Mouse (Mus musculus) layer of hippocampus, adult 18-20 months (tissue): ENCODE results near the gene Vmn1r184. TPM values are rescaled to one million over a fixed set of nuclear protein-coding genes. Genes with fewer than 3 reads are reported as not detected.
"Not testable (repeated sequence)": the region's sequence is repeated elsewhere in the genome, so short reads cannot be mapped to it uniquely, and the experiment has no call there.

Source experiments
- DNase-seq, 2 experiments: peaks; one replicate each; pipeline ENCODE4 v3.0.0; 2022; ENCODE audit warnings: low spot score in 2 of 2
- long read RNA-seq: library from polyadenylated mRNA; stranded (forward); transcript quantifications from one replicate; pipeline ENCODE4 v2.0.0, GENCODE M21; 2021
- total RNA-seq, 2 experiments: library from RNA; stranded (reverse); gene quantifications; 2 replicates each; pipeline ENCODE4 v1.2.3; 2021

Gene Vmn1r184
- not detected for total RNA-seq
- long read RNA-seq, result 0 reads

DNA sequence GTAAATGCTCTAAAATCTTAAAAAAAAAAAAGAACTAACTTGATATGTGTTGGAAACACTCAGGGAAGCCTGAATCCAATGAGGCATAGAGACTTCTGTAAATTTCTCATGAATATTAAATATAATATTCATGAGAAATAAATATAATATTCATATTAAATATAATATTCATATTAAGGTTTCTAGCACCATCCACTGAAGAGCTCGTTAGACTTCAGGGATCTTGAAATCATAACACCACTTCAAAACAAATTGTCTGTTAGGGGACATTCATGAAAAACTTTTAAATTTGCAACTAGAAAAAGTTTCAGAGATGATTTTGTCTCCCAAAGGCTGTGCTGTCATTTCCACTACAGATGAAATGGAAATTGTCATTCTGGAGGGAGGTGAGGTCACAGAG, at the start of gene Vmn1r184:
TSS of gene Vmn1r184 (plus strand) at position 301 of the 400 bp plus-strand sequence.
- DNase-seq, result not testable (repeated sequence)

DNA sequence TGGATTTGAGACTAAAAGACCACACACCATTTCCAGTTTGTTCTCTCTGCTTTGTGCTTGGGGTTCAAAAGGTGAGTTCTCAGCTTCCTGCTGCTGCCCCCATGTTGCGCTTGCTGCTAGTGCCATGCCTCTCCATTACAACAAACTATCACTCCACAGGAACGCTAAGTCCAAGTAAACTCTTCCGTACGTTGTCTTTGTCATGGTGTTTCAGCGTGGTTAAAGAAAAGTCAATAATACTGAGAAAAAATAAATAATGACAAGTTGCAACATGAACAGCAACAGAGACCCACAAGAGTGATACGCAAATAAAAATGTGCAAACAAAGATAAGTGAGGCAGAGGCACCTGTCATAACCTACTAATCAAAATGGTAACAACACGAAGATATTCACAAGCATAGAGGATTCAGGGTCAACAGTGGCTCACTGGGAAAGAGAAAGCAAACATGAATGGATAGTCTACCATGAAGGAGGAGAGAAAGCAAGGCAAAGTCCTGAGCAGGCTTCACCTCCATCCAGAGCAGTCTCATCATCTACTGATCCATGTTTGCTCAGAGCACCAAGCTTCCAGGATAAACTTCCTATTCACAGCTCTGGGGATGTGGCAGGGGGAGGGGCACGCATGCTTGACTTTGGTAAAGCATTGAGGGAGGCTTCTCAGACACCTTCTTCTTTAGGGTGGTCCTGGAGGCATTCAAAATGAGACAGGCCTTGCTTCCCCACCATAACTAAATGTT, 43.5 kb downstream of the Vmn1r184 start:
- not testable (repeated sequence) for DNase-seq

DNA sequence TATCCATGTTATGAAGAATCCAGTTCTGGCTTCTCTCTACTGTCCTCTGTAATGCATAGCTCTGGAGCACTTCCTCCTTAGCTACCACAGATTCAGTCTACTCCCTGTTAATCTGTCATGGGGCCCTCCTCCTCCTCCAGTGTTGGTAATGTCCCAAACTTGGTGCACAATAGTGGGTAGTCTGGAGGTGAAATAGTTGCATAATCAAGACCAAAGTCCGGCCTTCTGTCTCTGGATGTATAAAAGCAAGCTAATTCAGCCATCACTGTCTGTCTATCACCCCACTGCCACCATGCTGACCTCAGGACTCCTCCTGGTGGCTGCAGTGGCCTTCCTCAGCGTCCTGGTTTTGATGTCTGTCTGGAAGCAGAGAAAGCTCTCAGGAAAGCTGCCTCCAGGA, 46.8 kb downstream of the Vmn1r184 start, which contains the start of gene Cyp2a4:
TSS of gene Cyp2a4 (plus strand) at position 244 of the 400 bp plus-strand sequence.
- not testable (repeated sequence) for DNase-seq

DNA sequence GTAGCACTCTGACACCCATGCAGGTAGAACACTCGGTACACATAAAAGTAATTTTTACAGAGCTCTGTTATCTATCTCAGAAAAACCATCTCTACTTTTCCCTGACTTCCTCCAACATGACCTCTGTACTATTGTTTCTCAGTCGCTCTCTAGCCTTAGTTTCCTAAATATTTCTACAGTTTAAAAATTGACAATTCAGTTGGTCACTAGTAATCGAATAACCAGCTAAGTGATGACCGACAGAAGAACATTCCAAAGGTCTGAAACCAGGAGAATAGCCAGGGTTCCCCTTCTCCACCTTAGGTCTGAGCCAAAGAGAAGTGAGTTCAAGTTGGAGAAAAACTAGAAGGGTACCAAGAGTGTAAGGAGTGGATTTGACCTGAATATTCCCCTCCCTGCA, 51.7 kb downstream of the Vmn1r184 start:
- DNase-seq, result not testable (repeated sequence)

DNA sequence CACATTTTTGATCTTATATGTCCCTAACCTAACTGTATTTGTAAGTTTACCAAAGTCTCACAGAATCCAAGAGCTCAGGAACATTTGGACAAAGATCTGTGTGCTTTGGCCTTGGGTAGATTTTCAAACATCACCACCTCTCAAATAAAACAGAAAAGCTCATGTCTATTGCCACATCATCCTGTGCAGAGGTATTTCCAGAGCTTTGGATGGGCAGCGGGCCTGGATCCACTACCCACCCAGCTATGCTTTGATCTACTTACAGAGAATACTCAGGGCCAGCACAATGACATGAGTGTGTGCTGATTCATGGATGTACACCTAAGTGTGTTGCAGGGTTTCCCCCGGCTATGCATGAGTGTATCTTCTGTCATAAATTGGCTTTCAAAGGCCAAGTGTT, 55.1 kb downstream of the Vmn1r184 start:
- DNase-seq, result not testable (repeated sequence)

DNA sequence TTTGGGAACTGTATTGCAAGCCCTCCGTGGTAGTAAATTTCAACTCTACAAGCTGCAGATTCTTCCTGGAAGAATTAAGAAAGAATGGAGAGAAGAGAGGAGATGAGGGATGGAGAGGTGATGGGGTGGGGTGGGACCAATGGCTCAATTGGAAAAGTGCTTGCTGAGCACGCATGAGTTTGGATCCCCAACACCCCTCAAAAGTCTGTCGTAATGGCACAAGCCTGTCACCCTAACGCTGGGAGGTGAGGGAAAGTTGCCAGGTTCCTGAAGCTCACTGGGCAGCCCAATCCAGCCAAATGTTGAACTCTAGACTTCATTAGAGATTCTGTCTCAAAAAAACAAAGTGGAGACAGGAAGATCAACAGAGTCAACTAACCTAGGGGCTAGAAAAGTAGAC, 55.7 kb downstream of the Vmn1r184 start:
- DNase-seq, result not testable (repeated sequence)

Other genes with a start within 250 kb of the Vmn1r184 start
- not detected for gene Cyp2b13, start 198.8 kb upstream of the Vmn1r184 start, total RNA-seq
- not detected for gene Cyp2b9, start 86.9 kb upstream of the Vmn1r184 start, total RNA-seq
- not detected for gene Cyp2a4, start 46.8 kb downstream of the Vmn1r184 start, total RNA-seq
- gene Nlrp9c, start 143.4 kb downstream of the Vmn1r184 start, total RNA-seq, result not detected
- not detected for gene Nlrp4a, start 174.8 kb downstream of the Vmn1r184 start, total RNA-seq